Mouse (Mus musculus): ENCODE measurements around the gene Pou3f4. TPM values are rescaled to one million over a fixed set of nuclear protein-coding genes. Genes with fewer than 3 reads are reported as not detected.
"Not testable (repeated sequence)": the region's sequence is repeated elsewhere in the genome, so short reads cannot be mapped to it uniquely, and the experiment has no call there.

The Pou3f4 gene
- not detected in 2 replicates for polyA plus RNA-seq (2012; rRNA removed)

DNA sequence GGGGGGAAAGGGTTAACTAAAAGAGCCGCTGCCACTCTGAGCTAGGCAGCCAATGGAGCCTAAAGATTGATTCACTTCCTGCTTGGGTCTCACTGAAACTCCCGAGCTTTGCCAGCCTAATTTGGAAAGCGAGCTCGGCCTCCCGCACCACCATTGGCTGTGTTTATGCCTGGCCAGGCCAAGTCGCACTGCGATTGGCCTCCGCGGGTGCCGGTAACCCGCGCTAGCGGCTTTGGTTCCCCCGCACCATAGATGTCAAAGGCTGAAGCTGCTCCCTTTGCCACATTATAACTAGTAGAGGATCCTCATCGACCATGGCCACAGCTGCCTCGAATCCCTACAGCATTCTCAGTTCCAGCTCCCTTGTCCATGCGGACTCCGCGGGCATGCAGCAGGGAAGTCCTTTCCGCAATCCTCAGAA, at the start of gene Pou3f4:
Gene Pou3f4, plus strand, starts transcription at position 130 of the 421 bp plus-strand sequence.
- peak within 1 kb of the TSS; percentile 19; the same call in 1 of the 2 replicates for H3K4me3 ChIP-seq (ENCODE audit: insufficient read depth, low read depth, low read length)
- no peaks in the 10 kb centered on the region for H3K27me3 ChIP-seq (replicated peaks; ENCODE audit: control insufficient read depth, insufficient read depth, low read length)
- peak; percentile 1 for DNase-seq
- H3K27ac ChIP-seq (ENCODE audit: insufficient read depth, low read depth, low read length): no peak within 1 kb of the TSS
- no peaks in the 10 kb centered on the region for H3K4me1 ChIP-seq (ENCODE audit: control insufficient read depth, insufficient read depth, low read length)
- WGBS: 1% methylated on average over 20 of the region's 20 CpGs
- no peaks in the 10 kb centered on the region for H3K36me3 ChIP-seq (ENCODE audit: control insufficient read depth, insufficient read depth, low read length)
- TF ChIP-seq POLR2A (IDR thresholded peaks at IDR 0.05; ENCODE audit: low read depth, low read length) (no peak), CTCF (conservative IDR thresholded peaks at IDR 0.05; ENCODE audit: insufficient read depth, insufficient read length, low read depth, low read length) (no peak)

- TF ChIP-seq POLR2A (IDR thresholded peaks at IDR 0.05; ENCODE audit: low read depth, low read length): no peak
- no peak for TF ChIP-seq CTCF (conservative IDR thresholded peaks at IDR 0.05; ENCODE audit: insufficient read depth, insufficient read length, low read depth, low read length)
- Histone ChIP-seq H3K4me3 (ENCODE audit: insufficient read depth, low read depth, low read length) (no peak overlapping the region), H3K36me3 (ENCODE audit: control insufficient read depth, insufficient read depth, low read length) (no peaks in the 10 kb centered on the region), H3K27me3 (replicated peaks; ENCODE audit: control insufficient read depth, insufficient read depth, low read length) (no peaks in the 10 kb centered on the region), H3K4me1 (ENCODE audit: control insufficient read depth, insufficient read depth, low read length) (no peaks in the 10 kb centered on the region), H3K27ac (ENCODE audit: insufficient read depth, low read depth, low read length) (no peak overlapping the region)
- WGBS: 52% methylated on average over 1 of the region's 1 CpGs
- no peak for DNase-seq
Measured at GRCm38 (mm10) chrX:110765939-110766338, 48.1 kb upstream of the Pou3f4 start.

DNA sequence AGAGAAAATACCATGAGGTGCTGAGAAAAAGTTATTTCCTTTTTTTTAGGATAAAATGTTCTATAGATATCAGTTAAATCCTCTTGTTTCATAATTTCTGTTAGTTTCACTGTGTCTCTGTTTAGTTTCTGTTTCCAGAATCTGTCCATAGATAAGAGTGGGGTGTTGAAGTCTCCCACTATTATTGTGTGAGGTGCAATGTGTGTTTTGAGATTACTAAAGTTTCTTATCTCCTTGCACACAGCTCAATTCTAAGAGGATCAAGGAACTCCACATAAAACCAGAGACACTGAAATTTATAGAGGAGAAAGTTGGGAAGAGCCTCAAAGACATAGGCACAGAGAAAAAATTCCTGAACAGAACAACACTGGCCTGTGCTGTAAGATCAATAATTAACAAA, 39.3 kb upstream of the Pou3f4 start:
- not testable (repeated sequence) for H3K36me3 ChIP-seq (ENCODE audit: control insufficient read depth, insufficient read depth, low read length); H3K27ac ChIP-seq (ENCODE audit: insufficient read depth, low read depth, low read length); H3K27me3 ChIP-seq (replicated peaks; ENCODE audit: control insufficient read depth, insufficient read depth, low read length); H3K4me1 ChIP-seq (ENCODE audit: control insufficient read depth, insufficient read depth, low read length); DNase-seq; H3K4me3 ChIP-seq (ENCODE audit: insufficient read depth, low read depth, low read length)

DNA sequence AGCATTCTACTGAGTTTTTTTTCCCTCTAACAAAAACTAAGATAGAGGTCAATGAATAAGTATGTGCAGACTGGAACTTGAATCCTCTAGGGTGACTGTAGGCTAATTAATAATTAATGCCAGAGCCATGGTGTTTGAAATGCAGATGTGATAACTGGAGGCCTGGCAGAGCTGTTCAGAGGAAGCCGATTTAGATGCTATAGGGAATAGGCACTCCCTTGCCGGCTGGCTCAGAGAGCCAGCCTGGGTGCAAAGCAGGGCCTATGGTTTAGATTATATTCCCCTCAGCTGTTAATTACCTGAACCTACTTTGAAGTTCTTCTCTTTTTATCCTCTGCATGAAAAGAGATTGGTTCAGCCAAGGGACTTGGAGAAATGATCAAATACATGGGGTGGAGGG, 11.6 kb upstream of the Pou3f4 start:
- DNase-seq: no peak
- Histone ChIP-seq H3K4me3 (ENCODE audit: insufficient read depth, low read depth, low read length) (no peak overlapping the region), H3K27ac (ENCODE audit: insufficient read depth, low read depth, low read length) (no peak overlapping the region), H3K27me3 (replicated peaks; ENCODE audit: control insufficient read depth, insufficient read depth, low read length) (no peaks in the 10 kb centered on the region), H3K4me1 (ENCODE audit: control insufficient read depth, insufficient read depth, low read length) (no peaks in the 10 kb centered on the region), H3K36me3 (ENCODE audit: control insufficient read depth, insufficient read depth, low read length) (no peaks in the 10 kb centered on the region)
- no peak for TF ChIP-seq CTCF (conservative IDR thresholded peaks at IDR 0.05; ENCODE audit: insufficient read depth, insufficient read length, low read depth, low read length)
- TF ChIP-seq POLR2A (IDR thresholded peaks at IDR 0.05; ENCODE audit: low read depth, low read length): no peak
- 35% methylated on average over 2 of the region's 2 CpGs for WGBS

DNA sequence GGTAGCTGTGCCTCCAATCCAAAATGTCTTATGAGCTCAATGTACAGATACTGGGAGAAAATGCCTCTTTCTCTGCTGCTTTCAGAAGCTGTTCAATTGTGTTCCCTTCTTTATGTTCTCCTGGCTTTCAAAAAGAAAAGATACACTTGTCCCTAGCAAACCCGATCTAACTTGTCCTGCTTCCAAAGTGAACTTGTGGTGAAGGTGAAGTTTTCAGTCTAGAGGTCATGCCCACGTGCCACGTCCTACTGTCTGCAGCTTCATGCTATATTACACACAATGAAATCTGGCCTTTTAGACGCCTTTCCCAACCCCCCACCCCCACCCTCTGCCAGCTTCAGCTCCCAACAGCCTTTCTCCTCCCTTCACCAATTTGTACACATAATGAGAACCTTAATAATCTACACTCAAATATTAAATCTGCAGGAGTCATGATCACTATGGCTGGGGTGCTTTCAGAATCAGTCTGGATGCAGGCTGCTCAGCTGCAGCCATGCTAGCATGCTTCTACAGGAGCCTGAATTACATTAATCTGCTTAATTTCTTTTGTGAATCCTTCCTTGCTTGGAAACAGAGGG, 4.0 kb upstream of the Pou3f4 start:
- TF ChIP-seq CTCF (conservative IDR thresholded peaks at IDR 0.05; ENCODE audit: insufficient read depth, insufficient read length, low read depth, low read length) (no peak), POLR2A (IDR thresholded peaks at IDR 0.05; ENCODE audit: low read depth, low read length) (no peak)
- Histone ChIP-seq H3K27me3 (replicated peaks; ENCODE audit: control insufficient read depth, insufficient read depth, low read length) (no peaks in the 10 kb centered on the region), H3K4me1 (ENCODE audit: control insufficient read depth, insufficient read depth, low read length) (no peaks in the 10 kb centered on the region), H3K27ac (ENCODE audit: insufficient read depth, low read depth, low read length) (no peak overlapping the region), H3K4me3 (ENCODE audit: insufficient read depth, low read depth, low read length) (no peak overlapping the region), H3K36me3 (ENCODE audit: control insufficient read depth, insufficient read depth, low read length) (no peaks in the 10 kb centered on the region)
- 26% methylated on average over 4 of the region's 4 CpGs for WGBS
- no peak for DNase-seq

GRCm38 (mm10) chrX:110810753-110811506, 3.1 kb upstream of the Pou3f4 start:
- Histone ChIP-seq H3K4me1 (ENCODE audit: control insufficient read depth, insufficient read depth, low read length) (no peaks in the 10 kb centered on the region), H3K36me3 (ENCODE audit: control insufficient read depth, insufficient read depth, low read length) (no peaks in the 10 kb centered on the region), H3K4me3 (ENCODE audit: insufficient read depth, low read depth, low read length) (no peak overlapping the region), H3K27ac (ENCODE audit: insufficient read depth, low read depth, low read length) (no peak overlapping the region), H3K27me3 (replicated peaks; ENCODE audit: control insufficient read depth, insufficient read depth, low read length) (no peaks in the 10 kb centered on the region)
- no peak for DNase-seq
- 51% methylated on average over 5 of the region's 5 CpGs for WGBS
- no peak for TF ChIP-seq POLR2A (IDR thresholded peaks at IDR 0.05; ENCODE audit: low read depth, low read length)
- no peak for TF ChIP-seq CTCF (conservative IDR thresholded peaks at IDR 0.05; ENCODE audit: insufficient read depth, insufficient read length, low read depth, low read length)

DNA sequence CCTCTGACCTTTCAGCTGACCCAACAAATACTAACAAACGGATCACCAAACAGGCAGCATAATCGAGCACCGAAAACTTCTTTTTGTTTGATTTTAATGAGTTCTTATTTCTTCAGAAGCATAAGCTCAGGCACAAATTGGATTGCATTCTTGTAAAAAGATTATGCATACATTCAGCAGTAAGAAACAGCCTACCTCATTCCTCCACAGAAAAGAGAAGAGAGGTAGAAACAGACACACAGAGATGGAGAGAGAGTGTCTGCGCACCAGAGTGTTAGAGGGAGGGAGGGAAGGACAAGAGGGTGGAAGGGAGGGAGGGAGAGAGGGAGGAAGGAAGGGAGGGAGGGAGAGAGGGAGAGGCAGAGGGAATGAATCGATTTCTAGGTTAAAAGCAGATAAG, 2.0 kb upstream of the Pou3f4 start:
- no peak for TF ChIP-seq CTCF (conservative IDR thresholded peaks at IDR 0.05; ENCODE audit: insufficient read depth, insufficient read length, low read depth, low read length)
- no peak for TF ChIP-seq POLR2A (IDR thresholded peaks at IDR 0.05; ENCODE audit: low read depth, low read length)
- Histone ChIP-seq H3K4me3 (ENCODE audit: insufficient read depth, low read depth, low read length) (no peak overlapping the region), H3K27ac (ENCODE audit: insufficient read depth, low read depth, low read length) (no peak overlapping the region), H3K27me3 (replicated peaks; ENCODE audit: control insufficient read depth, insufficient read depth, low read length) (no peaks in the 10 kb centered on the region), H3K36me3 (ENCODE audit: control insufficient read depth, insufficient read depth, low read length) (no peaks in the 10 kb centered on the region), H3K4me1 (ENCODE audit: control insufficient read depth, insufficient read depth, low read length) (no peaks in the 10 kb centered on the region)
- no peak for DNase-seq
- 13% methylated on average over 5 of the region's 5 CpGs for WGBS
